Mouse (Mus musculus): ENCODE measurements around the gene Ndufb6.

Gene Ndufb6

DNA sequence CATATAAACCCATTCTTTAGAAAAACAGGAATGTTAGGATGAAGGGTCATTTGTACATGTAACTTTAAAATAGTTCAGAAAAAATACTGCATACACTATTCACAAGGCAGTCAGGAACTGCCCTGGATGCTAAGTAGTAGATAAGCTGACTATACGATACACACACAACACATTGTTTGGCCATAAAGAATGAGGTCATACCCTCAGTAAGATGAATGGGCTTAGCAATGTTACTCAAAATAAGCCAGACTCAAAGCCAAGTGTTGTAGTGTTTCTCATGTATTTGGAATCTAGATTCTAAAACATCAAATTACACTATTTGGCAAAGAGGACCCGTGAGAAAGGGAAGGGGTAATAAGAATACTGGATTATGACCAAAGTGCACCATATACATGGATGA lies 25.5 kb downstream of the Ndufb6 start:
- DNase-seq = no peak

DNA sequence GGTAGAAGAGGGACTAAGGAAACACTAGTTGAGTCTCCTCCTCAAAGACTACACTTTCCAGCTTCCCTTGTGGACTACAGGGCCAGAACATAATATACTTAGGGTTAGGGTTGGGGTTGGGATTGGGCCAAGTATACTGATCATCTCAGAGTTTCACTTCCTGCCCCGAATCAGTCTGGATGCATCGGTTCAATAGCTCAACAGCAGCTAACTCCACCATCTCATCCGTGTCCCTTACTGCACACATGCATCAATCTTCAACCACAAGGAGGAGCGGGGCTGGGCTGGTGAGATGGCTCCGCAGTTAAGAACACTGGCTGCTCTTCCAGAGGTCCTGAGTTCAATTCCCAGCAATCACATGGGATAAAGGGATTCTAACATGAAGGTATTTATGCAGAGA lies 28.2 kb downstream of the Ndufb6 start:
- DNase-seq = no peak

DNA sequence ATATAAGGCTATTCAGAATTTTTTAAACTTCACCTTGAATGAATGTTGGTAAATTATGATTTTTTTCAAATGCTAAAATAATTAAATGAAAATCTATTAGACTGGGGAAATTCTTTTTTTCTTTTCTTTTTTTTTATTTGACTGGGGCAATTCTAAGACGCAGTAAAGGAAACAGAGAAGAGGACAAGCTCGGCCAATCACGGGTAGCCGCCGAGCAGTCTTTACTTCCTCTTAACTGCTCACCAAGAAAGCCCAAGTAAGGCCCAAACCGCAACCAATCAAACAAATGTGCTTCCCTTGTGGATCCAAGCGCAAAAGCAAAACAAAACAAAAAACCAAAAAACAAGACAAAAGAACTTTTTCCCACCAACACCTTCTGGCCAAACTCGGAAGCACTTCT lies 35.2 kb downstream of the Ndufb6 start:
- no peak for DNase-seq

DNA sequence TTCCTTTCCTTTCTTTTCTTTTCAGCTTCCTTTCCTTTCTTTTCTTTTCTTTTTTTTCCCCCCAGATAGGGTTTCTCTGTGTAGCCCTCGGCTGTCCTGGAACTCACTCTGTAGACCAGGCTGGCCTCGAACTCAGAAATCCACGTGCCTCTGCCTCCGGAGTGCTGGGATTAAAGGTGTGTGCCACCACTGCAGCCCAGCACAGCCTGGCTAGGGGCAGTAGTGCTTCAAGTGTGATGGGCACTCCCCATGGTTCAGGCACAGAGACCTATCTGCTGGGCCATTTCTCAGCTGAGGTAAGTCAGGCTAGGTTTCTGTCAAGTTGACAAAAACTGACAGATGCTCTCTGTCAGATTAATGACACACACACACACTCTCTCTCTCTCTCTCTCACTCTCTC lies 36.2 kb downstream of the Ndufb6 start:
- DNase-seq = no peak

DNA sequence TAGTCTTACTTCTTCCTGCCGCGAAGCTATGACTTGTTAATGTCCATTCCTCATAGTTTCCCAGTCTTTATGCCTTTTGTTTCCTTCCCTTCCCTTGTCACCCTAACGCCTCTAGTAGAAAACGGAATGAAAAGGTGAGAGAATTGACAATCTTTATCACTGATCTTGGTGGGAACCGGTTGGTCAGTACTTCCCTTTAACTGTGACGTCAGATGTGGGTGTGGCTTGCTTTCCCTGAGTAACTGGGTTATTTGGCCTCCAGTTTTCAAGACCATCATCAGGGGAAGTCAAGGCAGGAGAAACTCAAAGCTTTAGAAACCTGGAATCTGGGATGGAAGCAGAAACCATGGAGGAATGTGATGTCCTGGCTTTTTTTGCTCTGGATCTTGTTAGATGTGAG lies 37.3 kb downstream of the Ndufb6 start:
- DNase-seq = no peak

DNA sequence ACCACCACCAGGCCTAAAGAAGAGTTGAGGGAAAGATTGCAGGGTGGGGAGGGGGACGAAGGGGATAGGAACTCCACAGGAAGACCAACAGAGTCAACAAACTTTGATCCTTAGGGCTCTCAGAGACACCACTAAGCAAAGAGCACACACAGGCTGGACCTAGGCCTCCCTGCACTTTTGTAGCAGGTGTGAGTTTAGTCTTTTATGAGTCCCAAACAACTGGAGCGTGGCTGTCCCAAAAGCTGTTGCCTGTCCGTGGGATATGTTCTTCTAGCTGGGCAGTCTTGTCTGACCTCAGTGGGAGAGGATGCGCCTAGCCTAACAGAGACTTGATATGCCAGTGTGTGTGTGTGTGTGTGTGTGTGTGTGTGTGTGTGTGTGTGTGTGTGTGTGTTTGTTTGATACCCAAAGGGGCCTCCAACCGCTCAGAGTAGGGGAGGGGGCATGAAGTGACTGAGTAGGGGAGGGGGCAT lies 38.9 kb downstream of the Ndufb6 start:
- no peak for DNase-seq

DNA sequence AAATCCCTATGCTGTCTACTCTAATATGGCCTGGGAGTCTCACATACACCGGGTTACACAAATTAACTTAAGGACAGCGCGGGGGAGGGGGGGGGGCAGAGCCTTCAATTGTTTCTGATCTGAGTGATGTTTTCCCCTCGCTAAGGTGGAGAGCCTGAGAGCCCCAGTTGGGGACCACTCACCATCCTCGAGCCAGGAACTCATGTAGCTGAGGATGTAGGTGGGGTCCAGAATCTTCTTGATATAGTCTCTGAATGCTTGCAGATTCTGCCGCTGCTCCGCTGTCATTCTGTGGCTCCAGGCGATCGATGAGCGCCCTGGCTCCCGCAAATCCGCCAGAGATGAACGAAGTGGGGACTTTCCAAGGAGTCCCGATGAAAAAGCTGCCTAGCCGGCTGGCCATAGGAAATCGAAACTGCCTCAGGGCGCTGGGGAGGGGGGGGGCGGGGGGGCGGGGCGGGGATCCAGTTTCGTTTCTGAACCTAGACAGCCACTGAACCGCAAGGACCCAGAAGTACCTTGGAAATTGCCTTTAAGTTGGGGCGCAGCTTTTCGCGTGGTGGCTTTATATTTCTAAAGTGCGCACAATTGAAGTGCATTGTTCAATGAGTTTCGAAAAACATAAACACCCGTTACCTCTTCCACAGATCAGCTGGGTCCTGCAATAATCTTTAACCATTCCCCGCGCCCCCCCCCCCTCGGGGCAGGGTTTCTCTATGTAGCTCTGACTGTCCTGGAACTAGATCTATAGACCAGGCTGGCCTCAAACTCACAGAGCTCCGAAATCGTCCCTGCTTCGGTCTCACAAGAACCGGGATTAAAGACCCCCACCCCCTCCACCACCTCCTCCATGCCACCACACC lies 39.6 kb downstream of the Ndufb6 start, which contains the start of gene Ddx58:
Gene Ddx58, minus strand, starts transcription at position 420 of the 863 bp plus-strand sequence.
- DNase-seq = peak; percentile 41

DNA sequence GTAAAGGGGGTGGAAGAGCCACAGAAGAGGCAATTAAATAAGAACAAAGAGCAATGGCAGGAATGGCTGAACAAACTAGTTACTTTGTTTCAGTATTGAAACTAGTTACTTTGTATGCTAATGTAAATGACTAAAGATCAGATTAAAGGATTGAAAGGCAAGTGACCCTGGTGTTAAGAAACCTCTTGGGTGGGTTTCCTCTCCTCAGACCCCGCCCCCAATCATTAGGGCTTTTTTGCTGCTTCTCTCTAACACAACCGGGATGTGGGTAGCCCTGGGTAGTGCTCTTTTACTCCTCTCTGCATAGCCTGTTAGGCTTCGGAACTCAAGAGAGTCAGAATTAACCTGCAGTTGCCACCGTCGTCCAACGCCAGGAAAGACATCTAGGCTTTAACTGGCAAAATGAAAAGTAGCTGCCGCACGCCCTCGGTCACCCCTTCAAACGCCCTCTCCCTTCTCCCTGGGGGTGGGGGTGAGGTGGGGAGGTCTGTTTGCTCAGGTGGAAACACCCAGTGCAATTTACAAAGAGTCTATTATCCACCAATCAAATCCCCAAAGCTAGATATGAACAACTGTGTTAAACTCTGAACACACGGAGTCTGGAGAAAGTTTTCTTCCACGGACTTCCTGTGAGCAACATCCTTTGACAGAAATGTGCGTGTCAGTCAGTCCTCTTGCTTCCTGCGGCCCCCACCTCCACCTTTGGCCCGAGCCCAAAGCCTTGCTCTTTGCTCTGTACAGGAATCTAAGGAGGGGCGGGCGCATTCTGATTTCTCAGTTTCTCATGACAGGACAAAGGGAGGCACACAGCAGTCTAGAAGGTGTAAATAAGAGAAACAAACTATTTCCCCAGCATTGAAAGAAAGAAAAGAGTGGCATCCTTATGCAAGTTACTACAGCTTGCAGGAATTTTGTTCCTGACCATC lies 40.5 kb downstream of the Ndufb6 start:
- peak; percentile 72 for DNase-seq

DNA sequence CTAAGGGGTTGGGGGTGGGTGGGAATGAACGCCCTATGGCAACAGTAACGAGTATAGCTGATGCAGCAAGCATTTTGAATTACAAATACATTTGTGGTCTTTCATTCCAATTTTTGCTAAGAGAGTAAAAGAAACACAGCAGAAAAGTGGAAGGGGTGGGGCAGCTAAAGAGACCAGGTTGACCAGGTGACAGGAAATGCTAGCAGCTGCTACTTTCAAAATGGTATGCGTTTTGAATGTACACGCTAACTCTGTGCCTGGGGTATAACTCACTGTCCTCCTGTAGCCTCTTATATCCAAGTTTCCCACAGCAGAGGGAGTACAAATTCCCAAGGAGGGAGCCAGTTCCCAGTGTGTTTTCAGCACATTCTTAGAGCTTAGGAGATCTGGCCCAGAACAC lies 42.4 kb downstream of the Ndufb6 start:
- peak; percentile 29 for DNase-seq

DNA sequence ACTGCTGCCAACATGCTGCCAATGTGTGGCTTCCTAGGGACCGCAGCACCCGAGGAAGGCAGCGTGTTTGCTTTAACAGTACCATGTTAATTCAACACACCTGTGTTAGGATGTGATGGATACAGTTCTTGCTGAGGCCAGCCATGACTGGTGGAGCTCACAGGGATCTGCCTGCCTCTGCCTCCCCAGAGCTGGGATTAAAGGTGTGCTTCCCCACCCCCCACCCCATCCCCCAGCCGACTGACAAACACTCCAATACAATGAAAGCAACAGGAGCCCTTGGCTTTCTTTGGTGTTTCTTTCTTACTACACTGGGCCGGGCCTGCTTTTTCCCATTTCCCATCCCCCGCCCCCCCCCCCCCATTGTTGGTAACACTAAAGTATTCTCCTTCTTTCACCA lies 45.0 kb downstream of the Ndufb6 start:
- no peak for DNase-seq

DNA sequence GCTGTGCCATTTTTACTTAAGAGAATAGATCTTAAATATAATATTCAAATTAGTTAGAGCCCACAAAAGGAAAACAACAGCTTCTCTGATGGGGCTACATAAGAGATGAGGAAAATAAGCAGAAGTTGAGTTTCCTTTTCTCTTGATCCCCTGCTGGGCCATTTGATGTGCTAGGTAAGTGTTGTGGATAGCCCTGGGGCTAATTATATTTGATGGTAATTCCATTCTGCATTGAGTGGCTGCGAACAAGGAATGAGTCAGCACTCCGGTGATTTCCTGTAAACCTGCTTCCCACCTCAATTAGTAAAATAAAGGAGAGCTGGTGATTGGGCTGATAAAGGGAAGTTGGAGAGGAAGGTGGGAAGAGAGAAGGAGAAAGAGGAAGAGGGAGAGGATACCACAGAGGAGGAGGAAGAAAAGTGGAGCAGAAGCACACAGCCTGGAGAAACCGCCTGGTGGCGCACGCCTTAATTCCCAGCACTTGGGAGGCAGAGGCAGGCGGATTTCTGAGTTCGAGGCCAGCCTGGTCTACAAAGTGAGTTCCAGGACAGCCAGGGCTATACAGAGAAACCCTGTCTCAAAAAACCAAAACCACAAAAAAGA lies 46.1 kb downstream of the Ndufb6 start:
- DNase-seq = no peak

DNA sequence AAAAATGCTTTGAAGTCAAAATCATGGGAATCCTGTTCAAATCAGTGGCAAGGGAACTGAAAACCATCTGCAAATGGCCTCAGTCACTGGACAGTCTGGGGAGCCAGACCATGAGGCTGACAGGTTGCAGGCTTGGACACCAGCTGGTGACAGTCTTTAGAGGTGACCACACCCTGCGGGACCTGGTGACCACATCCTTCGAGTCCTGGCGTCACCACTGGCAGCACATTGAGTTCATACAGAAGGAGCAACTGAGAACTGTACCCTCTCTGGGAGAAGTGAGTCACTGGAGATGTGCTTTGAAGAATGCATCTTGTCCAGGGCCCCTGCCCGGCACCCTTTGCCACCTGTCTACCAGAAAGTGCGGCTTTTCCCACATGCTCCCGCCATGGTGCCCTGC lies 49.5 kb downstream of the Ndufb6 start:
- DNase-seq = no peak

DNA sequence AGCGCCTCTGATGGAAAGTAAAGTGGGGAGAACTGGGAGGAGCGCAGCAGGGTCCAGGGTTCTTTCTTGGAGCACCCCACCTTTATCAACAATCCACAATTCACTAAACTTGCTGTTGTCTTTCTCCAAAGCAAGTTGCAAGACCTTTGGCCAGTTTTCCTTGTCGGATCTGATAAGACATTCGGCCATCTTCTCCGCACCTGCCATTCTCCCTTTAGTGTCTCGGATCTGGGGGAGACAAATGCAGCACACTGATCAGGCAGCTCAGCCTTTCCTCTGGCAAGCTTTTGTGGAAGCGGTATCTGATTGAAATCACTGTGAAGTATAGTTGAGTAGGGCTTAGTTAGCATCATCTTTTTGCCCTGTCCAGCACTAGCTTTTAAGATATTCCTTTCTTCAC lies 51.3 kb downstream of the Ndufb6 start:
- DNase-seq = no peak

DNA sequence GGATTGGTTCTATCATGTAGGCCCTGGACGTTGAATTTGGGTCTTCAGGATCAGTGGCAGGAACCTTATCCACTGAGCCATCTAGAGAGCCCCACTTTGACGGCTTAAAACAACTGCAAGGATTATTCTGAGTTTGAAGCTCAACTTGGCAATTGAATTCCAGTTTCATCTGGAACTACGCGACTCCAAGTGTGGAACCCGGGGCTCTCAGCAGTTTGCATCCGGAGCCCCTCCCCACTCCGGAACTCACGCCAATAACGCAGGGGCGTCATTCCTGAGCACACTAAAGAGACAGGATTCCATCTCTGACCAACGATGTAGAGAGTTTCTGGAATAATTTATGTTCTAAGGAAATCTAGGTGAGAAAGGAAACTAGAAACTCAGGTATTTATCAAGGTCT lies 52.1 kb downstream of the Ndufb6 start:
- no peak for DNase-seq

DNA sequence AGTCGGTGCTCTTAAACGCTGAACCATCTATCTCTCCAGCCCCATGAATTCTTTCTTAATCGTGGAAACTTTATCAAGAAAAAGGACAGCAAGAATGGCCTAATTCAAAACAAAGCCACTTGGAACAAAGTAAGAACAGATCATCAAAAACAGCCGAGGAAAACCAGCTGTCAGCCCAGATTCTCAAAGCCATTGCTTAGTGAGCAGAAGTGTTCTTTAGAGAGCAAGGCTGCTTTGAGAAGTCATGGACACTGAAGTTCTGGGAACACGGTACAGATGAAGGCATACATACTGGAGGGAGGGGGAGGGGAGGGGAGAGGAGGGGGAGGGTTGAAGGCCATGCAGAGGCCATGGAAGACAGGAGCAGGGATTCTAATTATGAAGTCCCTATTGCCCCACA lies 53.1 kb downstream of the Ndufb6 start:
- no peak for DNase-seq

DNA sequence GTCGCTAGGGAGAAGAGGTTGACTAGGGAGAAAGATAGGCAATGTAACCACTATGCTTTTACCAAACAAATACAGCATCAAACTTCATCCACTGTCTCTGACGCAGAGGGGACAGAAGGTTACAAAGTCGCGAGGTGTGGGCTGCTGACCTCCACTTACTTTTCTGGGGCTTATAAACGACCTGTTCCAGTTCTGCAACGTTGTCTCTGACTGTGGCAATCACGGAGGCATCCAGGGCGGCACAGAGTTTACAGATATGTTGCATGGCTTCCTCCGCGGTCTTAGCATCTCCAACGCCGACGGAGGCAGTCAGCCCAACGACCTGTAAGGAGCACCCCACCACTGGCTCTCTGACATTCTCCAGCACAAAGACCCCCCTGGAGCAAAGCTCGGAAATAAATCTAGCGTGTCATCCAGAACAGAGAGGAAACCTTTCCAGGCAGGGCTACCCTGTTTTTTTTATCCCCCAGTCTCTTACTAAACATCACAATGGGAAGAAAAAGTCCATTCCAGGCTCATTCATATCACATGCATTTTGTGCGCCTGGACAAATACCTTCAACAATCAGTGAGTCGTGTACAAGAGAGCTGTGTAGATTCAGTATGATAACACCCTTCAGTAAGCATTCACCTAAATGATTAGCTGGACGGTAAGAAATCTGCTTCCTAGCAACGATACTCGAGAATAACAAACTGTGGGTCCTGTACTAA lies 57.2 kb downstream of the Ndufb6 start:
- DNase-seq = no peak

DNA sequence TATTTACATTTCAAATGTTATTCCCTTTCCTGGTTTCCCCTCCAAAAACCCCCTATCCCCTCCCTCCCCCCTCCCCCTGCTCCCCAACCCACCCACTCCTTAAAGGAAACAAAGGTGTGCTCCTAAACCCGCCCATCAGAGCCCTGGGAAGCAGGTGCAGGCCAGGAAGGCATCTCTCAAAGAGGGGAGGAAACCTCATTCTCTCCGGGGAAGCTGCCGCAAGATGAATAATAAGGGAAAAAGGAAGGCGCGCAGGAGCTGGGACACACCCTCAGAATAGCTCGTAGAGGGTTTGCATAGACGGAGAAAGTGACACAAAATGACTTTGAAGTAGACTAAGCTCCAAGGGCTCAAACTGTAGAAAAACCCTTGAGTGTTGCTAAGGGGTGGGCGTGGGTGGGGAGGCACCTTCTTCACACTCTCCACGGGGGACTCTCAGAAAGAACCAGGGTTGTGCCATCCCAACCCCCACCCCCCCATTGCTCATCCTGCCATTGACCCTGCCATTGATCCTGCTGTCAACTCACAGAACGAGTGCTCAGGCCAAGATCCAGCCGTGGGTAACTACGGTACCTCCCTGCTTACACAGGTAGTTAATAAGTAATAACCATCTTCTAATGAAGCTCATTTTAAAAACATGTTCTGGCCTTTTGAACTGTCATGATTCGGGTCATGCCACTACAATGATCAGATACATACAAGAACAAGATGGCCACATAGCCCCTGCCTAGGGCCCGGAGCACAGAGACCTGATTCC lies 58.0 kb downstream of the Ndufb6 start:
- no peak for DNase-seq
